Mouse (Mus musculus): Measurements from ENCODE around the gene Nr2f6.

GRCm38 (mm10) chr8:71392871-71393270 lies 11.1 kb upstream of the Nr2f6 start:
- TF ChIP-seq CTCF (IDR thresholded peaks at IDR 0.05; ENCODE audit: insufficient read depth, low read length) (no peak), POLR2A (IDR thresholded peaks at IDR 0.05; ENCODE audit: borderline replicate concordance, extremely low read depth, low read depth, low read length) (no peak)
